Mouse (Mus musculus): Measurements from ENCODE around the gene Foxj3.

Gene Foxj3

DNA sequence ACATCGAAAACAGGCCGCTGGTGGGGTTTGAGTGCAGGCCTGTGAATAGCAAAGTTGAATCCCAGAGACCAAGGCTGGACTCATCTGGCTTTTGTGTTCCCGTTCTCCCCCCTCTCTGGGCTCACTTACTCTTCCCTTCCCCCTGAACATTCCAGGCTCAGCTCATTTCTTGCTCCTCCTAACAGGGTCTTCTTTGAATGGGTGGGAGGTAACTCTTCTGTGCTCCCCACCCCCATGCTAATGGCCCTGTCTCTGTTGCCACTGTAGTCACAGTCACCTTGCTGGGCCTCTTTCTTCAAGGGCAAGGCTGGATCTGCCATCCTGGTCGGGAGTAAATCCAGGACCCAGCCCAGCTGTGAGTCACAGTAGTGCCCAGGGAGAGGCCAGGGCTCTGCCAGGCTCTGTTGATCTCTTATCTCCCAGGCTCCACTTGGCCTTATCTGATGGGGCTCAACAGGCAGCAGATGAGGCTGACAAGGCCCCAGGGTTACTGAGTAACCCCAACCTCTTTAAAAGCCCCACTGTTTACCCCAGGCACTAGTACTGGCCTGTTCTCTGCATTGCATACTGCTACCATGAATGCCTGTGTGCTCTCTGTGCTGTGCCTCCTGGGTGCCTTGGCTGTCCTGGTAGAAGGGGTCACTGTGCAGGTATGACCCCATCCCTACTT is 100.5 kb downstream of the Foxj3 start, which contains the start of gene Guca2a:
Guca2a (plus strand) TSS at position 529 of the 670 bp plus-strand sequence.
- DNase-seq (ENCODE audit: low spot score in 2 of 2): no peak

GRCm38 (mm10) chr4:119637946-119638345 is 101.1 kb downstream of the Foxj3 start:
- DNase-seq (ENCODE audit: low spot score in 2 of 2): no peak

- DNase-seq (ENCODE audit: low spot score in 2 of 2): no peak
Observed at GRCm38 (mm10) chr4:119638656-119639055, 101.9 kb downstream of the Foxj3 start.

- DNase-seq (ENCODE audit: low spot score in 2 of 2): no peak
Observed at GRCm38 (mm10) chr4:119642666-119643065, 105.9 kb downstream of the Foxj3 start.

GRCm38 (mm10) chr4:119657011-119657410 is 120.2 kb downstream of the Foxj3 start:
- DNase-seq (ENCODE audit: low spot score in 2 of 2): no peak

DNA sequence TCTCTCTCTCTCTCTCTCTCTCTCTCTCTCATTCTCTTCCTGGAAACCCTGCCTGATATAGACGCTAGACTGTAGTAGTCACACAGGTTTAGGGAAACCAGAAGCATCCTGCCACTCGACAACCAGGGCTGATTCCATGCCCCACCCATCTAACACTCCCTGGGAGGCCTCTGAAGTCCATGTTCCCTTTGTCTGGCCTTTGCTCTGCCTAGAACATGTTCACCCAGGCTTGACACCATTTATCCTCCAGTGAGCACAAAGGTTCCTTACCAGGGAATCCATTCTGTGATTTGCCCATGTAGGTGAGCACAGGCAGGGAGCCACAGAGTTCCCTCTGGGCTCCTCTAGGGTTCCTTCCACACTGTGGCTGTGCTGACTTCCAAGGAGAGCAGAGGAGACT is 121.4 kb downstream of the Foxj3 start:
- no peak for DNase-seq (ENCODE audit: low spot score in 2 of 2)

DNA sequence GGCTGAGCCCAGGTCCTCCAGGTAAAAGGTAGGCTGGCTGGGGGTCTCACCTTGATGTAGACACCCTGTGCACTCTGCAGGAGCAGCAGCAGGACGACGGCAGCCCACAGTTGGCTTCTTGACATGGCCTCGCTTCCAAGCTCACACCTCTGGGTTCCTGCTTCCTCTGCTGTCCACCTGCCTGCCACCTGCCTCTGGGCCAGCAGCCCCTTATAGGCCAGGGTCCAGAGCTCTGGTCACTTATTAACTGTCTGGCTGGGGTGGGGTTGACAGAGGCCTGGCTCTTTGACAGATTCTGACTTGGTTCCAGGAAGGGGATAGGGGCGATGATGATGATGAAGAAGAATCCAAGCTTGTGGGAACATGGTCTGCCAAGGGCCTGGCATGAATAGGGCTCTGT is 121.9 kb downstream of the Foxj3 start, which contains the start of gene Guca2b:
Guca2b (minus strand) TSS at position 224 of the 400 bp plus-strand sequence.
- no peak for DNase-seq (ENCODE audit: low spot score in 2 of 2)

GRCm38 (mm10) chr4:119660007-119660406 is 123.2 kb downstream of the Foxj3 start:
- no peak for DNase-seq (ENCODE audit: low spot score in 2 of 2)

DNA sequence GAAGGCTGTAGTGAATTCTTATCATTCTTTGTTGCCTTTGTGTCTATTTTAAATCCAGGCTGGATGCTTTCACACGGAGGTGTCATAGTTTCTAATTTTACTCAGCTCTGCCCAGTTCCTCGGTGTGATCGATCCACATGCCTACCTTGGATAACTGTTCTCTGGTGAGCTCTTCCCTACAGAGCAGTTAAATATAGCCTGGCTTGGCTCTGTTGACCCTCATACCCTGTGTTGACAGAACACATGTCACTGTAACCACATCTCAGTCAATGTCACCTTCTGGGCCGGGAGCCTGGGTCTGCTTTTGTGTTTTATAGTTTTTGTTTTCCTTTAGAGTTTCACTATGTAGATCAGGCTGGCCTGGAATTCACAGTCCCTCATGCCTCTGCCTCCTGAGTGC is 125.3 kb downstream of the Foxj3 start:
- DNase-seq (ENCODE audit: low spot score in 2 of 2): no peak

- no peak for DNase-seq (ENCODE audit: low spot score in 2 of 2)
Observed at GRCm38 (mm10) chr4:119662976-119663375, 126.2 kb downstream of the Foxj3 start.

DNA sequence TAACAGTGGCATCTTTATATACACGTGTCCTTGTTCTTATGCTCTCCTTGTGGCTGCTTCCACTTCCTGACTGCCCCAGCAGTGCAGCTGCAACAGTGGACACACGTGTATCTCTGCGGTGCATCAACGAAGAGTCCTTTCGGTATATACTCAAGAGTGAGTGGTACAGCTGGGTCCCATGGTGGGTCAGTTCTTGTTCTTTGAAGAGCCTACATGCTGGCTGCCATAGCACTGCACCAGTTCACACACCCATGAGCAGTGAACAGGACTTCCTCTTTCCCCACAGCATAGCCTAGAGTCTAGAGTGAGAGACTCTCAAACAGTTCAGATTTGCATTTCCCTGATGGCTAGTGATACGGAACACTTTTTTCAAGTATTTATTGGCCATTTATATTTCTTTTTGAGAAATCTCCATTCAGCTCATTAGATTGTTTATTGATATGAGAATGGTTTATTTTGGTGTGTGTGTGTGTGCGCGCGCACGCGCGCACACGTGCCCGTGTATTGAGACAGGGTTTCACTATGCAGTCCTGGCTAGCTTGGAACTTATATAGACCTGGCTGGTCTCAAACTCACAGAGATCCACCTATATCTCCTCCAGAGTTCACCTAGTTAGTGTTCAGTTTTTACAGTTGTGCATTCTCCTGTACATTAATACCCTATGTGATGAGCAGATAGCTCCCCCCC is 126.7 kb downstream of the Foxj3 start:
- DNase-seq (ENCODE audit: low spot score in 2 of 2): no peak

DNA sequence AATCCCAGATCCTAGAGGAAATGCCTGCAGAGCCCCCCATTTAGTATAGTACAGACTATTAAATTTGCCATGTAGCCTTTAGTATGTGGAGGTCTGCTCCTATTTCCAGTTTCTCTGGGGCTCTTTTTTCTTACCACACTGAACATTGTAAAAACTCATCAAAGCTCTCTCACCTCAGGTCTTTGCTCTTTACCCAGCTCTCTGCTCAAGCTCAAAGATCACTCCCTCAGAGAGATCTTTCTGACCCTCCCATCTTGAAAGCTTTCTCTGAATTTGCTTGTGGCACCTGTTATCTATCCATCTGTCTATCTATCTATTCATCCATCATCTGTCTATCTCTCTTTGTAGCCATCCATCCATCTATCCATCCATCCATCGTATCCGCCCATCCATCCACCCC is 128.4 kb downstream of the Foxj3 start:
- no peak for DNase-seq (ENCODE audit: low spot score in 2 of 2)

DNA sequence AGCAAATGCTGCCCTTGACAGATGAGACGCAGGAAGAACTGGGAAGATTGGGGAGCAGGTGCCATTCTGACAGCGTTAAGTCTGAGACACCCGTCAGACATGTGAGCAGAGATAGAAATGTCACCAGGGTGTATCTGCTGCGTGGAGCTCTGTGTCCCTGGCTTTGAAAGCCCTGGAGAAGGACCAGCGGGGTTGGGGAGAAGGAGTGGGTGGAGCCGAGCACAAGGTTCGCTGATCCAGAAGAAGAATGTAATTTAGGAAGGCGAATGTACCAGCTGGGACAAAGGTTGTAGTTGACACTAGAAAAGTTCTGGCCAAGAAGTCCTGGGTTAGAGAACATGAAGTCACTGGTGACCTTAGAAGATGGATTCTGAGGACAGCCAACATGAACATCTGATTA is 129.3 kb downstream of the Foxj3 start:
- DNase-seq (ENCODE audit: low spot score in 2 of 2): no peak

- no peak for DNase-seq (ENCODE audit: low spot score in 2 of 2)
Observed at GRCm38 (mm10) chr4:119667454-119667853, 130.7 kb downstream of the Foxj3 start.

DNA sequence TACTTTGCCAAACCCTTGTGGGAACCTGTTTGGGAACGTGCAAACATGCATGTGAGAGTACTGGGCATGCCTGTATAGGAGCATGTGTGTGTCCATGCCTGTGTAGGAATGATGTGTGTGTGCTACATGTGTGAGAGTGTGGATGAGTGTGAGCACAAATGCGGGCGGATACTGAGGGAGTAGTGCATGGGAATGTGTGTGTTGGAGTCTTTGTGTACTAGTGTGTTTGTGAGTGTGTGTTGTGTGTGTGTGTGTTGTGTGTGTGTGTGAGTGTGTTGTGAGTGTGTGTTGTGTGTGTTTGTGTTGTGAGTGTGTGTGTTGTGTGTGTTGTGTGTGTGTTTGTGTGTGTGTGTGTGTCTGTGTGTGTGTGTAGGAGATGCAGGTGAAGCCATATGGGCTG is 131.4 kb downstream of the Foxj3 start:
- no peak for DNase-seq (ENCODE audit: low spot score in 2 of 2)

DNA sequence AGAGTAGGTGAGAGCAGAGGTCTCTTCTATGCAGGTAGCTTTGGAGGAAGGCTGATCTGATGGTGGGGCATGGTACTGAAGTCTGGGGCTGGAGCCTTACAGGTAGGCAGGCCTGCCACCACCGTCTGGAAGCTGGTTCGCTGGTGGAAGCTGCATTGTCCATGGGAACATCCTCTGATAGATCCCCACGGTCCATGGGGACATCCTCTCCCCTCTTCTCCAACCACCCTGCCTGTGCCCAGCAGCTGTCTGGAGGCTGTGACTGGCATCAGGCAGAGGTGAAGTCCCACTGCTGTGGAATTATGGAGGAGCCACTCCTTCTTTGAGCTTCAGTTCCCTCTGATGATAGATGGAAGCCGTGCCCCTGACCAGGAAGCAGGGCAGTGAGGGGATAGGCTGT is 131.8 kb downstream of the Foxj3 start:
- DNase-seq (ENCODE audit: low spot score in 2 of 2): no peak

DNA sequence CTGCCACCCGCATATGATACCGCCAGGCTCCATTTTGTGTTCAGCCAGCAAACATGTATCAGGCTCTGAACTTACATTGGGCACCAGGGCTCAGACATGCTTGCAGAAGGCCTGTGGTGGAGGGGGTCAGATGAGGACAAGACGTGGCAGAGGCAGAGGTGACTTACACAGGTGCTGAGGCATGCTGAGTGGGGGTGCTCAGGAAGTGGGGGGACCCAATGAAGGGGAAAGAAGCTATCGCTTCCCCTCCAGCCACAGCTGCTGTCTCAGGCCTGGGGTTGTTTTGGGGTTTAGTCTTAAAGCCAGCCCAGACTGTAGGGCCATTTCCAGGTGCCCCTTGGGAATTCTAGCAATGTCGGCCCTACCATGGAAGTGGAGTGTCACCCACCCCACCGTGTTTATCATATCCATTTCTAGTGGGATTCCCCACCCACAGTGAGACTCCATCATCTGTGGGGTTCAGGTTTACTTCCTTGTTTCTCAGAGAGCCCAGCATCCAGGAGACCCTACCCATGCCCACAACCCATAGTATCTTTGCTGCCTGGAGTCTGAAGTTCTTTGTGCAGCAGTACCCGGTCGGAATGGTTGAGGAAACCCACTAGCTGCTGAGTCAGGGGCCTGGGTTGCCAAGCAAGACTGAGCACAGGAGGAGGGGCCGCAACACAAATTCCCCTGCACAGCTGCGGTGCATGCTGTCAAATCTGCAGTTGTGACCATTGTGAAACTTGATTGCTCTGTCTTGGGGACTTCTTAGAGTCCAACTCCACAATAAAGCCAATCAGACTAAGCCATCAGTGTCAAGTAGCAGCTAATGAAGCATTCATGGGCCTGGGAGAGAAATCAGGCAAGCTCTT is 132.8 kb downstream of the Foxj3 start:
- DNase-seq (ENCODE audit: low spot score in 2 of 2): no peak

DNA sequence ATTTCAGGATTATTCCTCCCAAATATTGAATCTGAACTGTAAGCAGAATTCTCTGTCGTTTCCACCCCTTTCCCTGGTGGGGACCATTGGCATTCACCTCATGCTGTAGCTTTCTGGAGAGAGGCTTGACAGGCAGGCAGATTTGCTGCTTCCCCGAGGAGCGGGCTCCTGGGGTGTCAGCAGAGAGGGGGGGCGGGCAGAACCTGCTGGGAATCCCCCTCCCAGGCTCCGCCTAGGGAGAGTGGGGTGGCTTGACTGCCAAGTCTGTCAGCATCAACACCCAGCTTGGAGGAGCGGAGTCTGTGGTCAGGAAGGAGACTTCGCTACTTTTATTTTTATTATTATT is 133.4 kb downstream of the Foxj3 start:
- DNase-seq (ENCODE audit: low spot score in 2 of 2): no peak

- no peak for DNase-seq (ENCODE audit: low spot score in 2 of 2)
Observed at GRCm38 (mm10) chr4:119670736-119671135, 133.9 kb downstream of the Foxj3 start.

- no peak for DNase-seq (ENCODE audit: low spot score in 2 of 2)
Observed at GRCm38 (mm10) chr4:119671164-119671563, 134.4 kb downstream of the Foxj3 start.

- DNase-seq (ENCODE audit: low spot score in 2 of 2): no peak
Observed at GRCm38 (mm10) chr4:119672685-119673084, 135.9 kb downstream of the Foxj3 start.
